Mouse (Mus musculus) heart, embryonic 13.5 days (tissue): ENCODE measurements around the gene Rnf6. TPM values are rescaled to one million over a fixed set of nuclear protein-coding genes. Genes with fewer than 3 reads are reported as not detected.
A peak's percentile ranks its signal among the peaks of the same experiment; 100 is the strongest.

Source experiments
- ATAC-seq: fragments of 200-750 bp; cut with Nextera tagmentation; 2 replicates; pipeline ENCODE4 v1.8.0; 2017; ENCODE audit warnings: moderate TSS enrichment; ENCODE audit not compliant: insufficient number of reproducible peaks, low FRiP score, low TSS enrichment; ENCODE audit errors: extremely low read depth
- H3K27ac ChIP-seq: fragments of 300-500 bp; sonication (generic); replicated peaks from 2 replicates; pipeline ENCODE4 v1.5.1; 2015; ENCODE audit warnings: moderate library complexity, mild to moderate bottlenecking, inconsistent platforms
- H3K27me3 ChIP-seq: fragments of 300-500 bp; sonication (generic); replicated peaks from 2 replicates; pipeline ENCODE4 v1.6.1; 2015; ENCODE audit warnings: mild to moderate bottlenecking, inconsistent platforms
- H3K36me3 ChIP-seq: fragments of 300-500 bp; sonication (generic); 2 replicates; pipeline ENCODE4 v1.6.1; 2015; ENCODE audit warnings: mild to moderate bottlenecking, inconsistent platforms
- H3K4me1 ChIP-seq: fragments of 300-500 bp; sonication (generic); 2 replicates; pipeline ENCODE4 v1.6.1; 2015; ENCODE audit warnings: inconsistent platforms
- H3K4me2 ChIP-seq: fragments of 300-500 bp; sonication (generic); 2 replicates; pipeline ENCODE4 v1.6.1; 2015; ENCODE audit warnings: inconsistent platforms, mild to moderate bottlenecking, moderate library complexity
- H3K4me3 ChIP-seq: fragments of 300-500 bp; sonication (generic); 2 replicates; pipeline ENCODE4 v1.5.1; 2015; ENCODE audit warnings: moderate library complexity, mild to moderate bottlenecking, inconsistent platforms
- H3K9ac ChIP-seq: fragments of 300-500 bp; sonication (generic); 2 replicates; pipeline ENCODE4 v1.6.1; 2015; ENCODE audit warnings: inconsistent platforms, mild to moderate bottlenecking, moderate library complexity
- H3K9me3 ChIP-seq: fragments of 300-500 bp; sonication (generic); 2 replicates; pipeline ENCODE4 v1.6.1; 2016; ENCODE audit warnings: inconsistent platforms
- WGBS: fragments of 180-500 bp; shearing (Covaris S2); methylation state at CpG from one replicate; pipeline ENCODE4 v1.1.7; 2015; ENCODE audit warnings: mixed read lengths; 5-methylcytosine and 5-hydroxymethylcytosine counted together
- polyA plus RNA-seq: library from polyadenylated mRNA; unstranded; fragments of >200 nt; fragmentation: Nextera tagmentation; extraction: Ambion mirVana; gene quantifications from 2 replicates; pipeline ENCODE4 v1.2.1, GENCODE M21; 2015

Gene Rnf6
- polyA plus RNA-seq, result 35.0 and 39.3 TPM in 2 replicates

DNA sequence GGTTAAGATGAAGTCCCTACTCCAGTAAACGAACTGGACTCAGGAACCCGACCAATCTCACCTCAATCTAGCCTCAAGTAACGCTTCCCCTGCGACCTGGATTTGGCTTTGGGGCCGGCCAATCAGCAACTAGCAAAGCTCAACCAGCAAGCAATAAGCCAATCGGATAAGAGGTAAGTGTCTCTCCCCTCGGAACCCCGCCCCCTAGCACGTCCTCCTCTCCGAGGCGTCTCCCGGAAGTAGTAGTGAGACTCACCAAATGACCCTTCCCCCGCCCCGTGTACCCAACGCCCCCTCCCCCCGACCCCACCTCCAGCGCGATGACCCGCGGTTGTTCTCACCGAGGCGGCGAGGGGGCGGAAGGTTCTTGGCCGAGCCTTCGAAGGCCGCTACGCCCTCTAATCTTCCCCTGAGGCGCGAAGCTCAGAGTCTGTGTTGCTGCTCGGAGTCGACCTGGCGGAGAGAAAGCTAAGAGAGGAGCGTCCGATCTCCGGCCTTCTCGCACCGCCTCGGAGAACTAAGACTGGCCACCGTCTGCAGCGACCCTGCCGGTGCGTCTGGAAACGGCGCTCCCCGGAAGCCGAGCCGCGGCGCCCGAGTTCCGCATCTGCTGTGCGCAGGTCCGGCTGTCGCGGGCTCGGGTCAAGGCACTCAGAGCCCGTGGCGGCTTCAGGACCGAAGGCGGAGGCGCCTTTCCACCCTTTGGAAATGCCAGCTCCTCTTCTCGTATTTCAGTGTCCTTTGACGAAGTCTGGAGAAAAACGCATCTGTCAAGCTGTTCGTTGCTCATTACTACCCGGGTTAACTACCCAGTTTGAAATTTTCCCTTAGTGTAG is at the start of gene Rnf6:
Rnf6 (minus strand) TSS at position 677 of the 836 bp plus-strand sequence.
- Histone ChIP-seq H3K4me3 (peak within 1 kb of the TSS; percentile 76), H3K27ac (peak within 1 kb of the TSS; percentile 98), H3K4me2 (peak within 1 kb of the TSS; percentile 84), H3K9ac (peak within 1 kb of the TSS; percentile 92), H3K27me3 (no peaks in the 10 kb centered on the region), H3K9me3 (no peaks in the 10 kb centered on the region), H3K36me3 (peaks cover 39% of the 10 kb centered on the region), H3K4me1 (peaks cover 18% of the 10 kb centered on the region)
- WGBS, result under 1% methylated on average over 67 of the region's 67 CpGs
- ATAC-seq, result peak; percentile 98

DNA sequence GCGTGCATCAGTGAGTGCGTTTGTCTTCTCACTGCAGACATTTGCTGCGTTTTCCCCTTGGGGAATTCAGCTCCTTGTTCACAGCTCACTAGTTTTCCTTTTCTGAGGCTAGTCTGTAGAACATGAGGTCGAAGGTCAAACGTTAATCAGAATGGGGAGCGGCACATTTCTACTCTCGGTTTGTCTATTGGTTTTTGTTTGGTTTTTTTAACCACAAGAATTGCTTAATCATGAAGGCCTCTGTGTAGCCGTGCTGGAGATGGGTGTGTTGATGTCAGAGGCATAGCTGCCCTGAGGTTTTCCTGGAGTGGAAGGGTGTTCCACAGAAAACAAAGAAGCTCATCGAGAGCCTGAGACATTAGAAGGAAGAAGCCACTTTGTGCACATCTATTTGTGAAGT is 49.2 kb upstream of the Rnf6 start:
- Histone ChIP-seq H3K4me3 (no peak overlapping the region), H3K9me3 (no peaks in the 10 kb centered on the region), H3K36me3 (peaks cover 52% of the 10 kb centered on the region), H3K27me3 (no peaks in the 10 kb centered on the region), H3K4me2 (no peak overlapping the region), H3K27ac (no peak overlapping the region), H3K4me1 (peaks cover 8% of the 10 kb centered on the region; the same call in 1 of the 2 replicates), H3K9ac (no peak overlapping the region)
- ATAC-seq, result no peak
- WGBS, result 91% methylated on average over 9 of the region's 9 CpGs

DNA sequence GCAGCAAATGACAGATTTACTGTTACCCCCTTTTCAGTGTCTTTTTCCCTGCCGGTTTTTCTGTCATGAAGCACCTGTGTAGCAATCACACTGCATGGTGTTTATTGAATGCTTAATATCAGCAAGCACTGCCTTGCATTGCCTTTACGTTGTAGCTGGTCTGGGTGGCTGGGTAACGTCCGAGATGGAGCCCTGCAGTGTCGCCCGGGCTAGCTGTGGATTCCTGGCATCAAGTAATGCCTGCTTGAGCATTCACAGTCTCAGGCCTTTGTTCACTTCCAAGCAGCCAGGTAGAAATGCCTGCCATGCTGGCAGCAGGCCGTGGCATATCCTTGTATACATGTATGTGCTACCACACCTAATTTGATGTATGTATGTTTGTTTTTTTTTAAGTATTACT is 46.4 kb upstream of the Rnf6 start:
- H3K9ac ChIP-seq, result no peak overlapping the region
- no peak for ATAC-seq
- H3K4me3 ChIP-seq, result no peak overlapping the region
- no peaks in the 10 kb centered on the region for H3K9me3 ChIP-seq
- H3K4me1 ChIP-seq, result peaks cover 19% of the 10 kb centered on the region
- no peak overlapping the region for H3K27ac ChIP-seq
- WGBS, result 90% methylated on average over 7 of the region's 7 CpGs
- no peak overlapping the region for H3K4me2 ChIP-seq
- H3K27me3 ChIP-seq, result no peaks in the 10 kb centered on the region
- peaks cover 32% of the 10 kb centered on the region for H3K36me3 ChIP-seq

DNA sequence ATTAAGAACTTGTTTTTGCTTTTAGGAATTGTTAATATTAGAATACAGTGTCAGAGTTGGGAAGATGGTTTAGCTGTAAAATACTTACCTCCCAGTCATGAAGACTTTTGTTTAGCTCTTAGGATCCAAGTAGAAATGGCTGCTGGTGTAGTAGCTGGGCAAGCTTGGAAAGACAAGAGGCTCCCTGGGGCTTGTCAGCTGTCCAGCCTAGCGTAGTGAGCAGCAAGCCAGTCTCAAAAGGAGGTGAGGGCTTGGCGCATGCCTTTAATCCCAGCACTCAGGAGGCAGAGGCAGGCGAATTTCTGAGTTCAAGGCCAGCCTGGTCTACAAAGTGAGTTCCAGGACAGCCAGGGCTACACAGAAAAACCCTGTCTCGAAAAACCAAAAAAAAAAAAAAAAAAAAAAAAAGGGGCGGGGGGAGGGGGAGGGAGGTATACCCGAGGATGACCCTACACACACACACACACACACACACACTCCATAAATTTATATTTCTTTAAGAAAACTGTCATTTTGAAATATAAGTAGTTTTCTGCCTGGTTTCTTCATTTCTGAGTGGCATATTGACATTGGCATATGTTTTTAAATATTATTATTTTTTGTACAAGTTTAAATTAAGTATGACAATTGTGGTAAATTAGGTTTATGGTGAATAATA is 44.7 kb upstream of the Rnf6 start:
- Histone ChIP-seq H3K9me3 (no peaks in the 10 kb centered on the region), H3K27ac (no peak overlapping the region), H3K4me1 (peaks cover 19% of the 10 kb centered on the region), H3K36me3 (peaks cover 28% of the 10 kb centered on the region), H3K4me3 (no peak overlapping the region), H3K27me3 (no peaks in the 10 kb centered on the region), H3K4me2 (no peak overlapping the region), H3K9ac (no peak overlapping the region)
- 74% methylated on average over 4 of the region's 6 CpGs for WGBS
- ATAC-seq, result no peak

DNA sequence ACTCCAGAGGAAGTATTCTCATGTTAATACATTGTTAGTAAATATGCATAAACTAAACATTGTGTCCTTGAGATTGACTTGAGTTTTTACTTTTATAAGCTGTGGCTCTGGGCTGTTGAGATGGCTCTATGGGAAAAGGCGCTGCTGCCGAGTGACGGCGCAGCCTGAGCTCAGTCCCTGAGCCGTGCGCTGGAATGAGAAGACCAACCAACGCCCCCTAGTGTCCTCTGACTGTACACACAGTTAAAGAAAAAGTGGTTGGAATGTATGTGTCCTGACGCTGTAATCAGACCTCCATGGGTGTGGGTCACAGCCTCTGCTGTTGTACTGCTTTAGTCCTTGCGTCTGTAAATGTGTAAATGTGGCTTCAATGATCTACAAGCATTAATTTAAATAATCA is 38.6 kb upstream of the Rnf6 start:
- WGBS, result 40% methylated on average over 9 of the region's 9 CpGs

DNA sequence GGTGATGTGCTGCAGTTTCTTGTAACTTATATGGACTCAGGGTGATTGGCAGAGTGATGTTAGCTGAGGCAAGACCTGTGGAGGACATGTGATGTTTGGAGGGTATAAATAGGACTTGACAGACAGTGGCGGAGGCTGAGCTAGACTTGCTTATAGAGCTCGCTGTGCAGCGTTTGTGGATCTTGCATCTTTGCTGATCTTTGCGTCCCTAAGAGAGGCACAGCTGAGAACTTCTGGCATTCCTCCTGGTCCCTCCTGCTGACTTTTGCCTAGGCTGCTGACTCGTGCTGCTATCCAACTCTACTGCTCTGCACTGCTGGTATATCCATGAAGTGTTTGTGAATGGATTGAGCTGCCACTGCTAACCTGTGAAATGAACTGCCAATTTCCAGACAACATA is 32.3 kb upstream of the Rnf6 start:
- no peak overlapping the region for H3K4me3 ChIP-seq
- no peak overlapping the region for H3K4me2 ChIP-seq
- no peaks in the 10 kb centered on the region for H3K27me3 ChIP-seq
- WGBS, result 73% methylated on average over 5 of the region's 5 CpGs
- H3K27ac ChIP-seq, result no peak overlapping the region
- peaks cover 34% of the 10 kb centered on the region for H3K4me1 ChIP-seq
- no peak overlapping the region for H3K9ac ChIP-seq
- ATAC-seq, result no peak
- H3K9me3 ChIP-seq, result 0 out of 2 replicates have a peak, but pooled peaks cover under 1% of the 10 kb centered on the region
- H3K36me3 ChIP-seq, result peaks cover 10% of the 10 kb centered on the region

More for the DNA sequence above, 38.6 kb upstream of the Rnf6 start:
- Histone ChIP-seq H3K27ac (no peak overlapping the region), H3K4me3 (no peak overlapping the region), H3K9ac (no peak overlapping the region), H3K36me3 (peaks cover 28% of the 10 kb centered on the region), H3K4me1 (peaks cover 9% of the 10 kb centered on the region), H3K27me3 (no peaks in the 10 kb centered on the region), H3K4me2 (no peak overlapping the region), H3K9me3 (peaks cover 4% of the 10 kb centered on the region; the same call in 1 of the 2 replicates)
- no peak for ATAC-seq

DNA sequence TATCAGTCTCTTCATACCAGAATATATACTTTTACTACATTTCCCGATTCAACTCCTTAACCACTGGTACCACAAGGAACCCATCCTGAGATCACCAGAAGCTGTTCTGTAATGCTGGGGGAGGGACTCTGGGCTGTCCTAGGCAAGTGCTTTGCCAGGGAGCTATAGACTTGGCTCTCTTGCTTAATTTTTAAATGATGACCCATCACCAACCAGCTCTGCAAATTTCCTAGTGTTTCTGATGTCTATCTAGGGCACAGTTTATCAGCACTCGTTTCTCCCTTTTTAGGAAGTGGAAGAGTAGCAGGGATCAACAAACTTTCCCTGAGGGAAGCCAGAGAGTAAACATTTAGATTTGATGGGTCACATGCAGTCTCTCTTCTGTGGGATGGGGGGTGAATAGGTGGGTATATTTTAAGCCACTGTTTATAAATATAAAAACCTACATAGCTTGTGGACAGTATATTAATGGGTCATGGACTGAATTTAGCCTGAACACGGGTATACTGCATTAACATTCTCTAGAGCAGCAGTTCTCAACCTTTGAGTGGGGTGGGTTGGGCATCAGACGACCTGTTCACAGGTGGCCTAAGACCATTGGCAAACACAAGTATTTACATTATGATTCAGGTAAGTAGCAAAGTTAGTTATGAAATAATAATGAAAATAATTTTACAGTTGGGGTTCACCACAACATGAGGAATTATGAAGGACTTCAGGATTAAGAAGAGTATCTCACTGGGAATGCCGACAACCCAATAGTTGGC is 30.5 kb upstream of the Rnf6 start:
- Histone ChIP-seq H3K9ac (no peak overlapping the region), H3K4me3 (no peak overlapping the region), H3K36me3 (peaks cover 4% of the 10 kb centered on the region; the same call in 1 of the 2 replicates), H3K27ac (no peak overlapping the region), H3K4me1 (peaks cover 45% of the 10 kb centered on the region), H3K4me2 (no peak overlapping the region), H3K27me3 (no peaks in the 10 kb centered on the region), H3K9me3 (no peaks in the 10 kb centered on the region)
- ATAC-seq, result no peak
- WGBS, result 70% methylated on average over 5 of the region's 5 CpGs

DNA sequence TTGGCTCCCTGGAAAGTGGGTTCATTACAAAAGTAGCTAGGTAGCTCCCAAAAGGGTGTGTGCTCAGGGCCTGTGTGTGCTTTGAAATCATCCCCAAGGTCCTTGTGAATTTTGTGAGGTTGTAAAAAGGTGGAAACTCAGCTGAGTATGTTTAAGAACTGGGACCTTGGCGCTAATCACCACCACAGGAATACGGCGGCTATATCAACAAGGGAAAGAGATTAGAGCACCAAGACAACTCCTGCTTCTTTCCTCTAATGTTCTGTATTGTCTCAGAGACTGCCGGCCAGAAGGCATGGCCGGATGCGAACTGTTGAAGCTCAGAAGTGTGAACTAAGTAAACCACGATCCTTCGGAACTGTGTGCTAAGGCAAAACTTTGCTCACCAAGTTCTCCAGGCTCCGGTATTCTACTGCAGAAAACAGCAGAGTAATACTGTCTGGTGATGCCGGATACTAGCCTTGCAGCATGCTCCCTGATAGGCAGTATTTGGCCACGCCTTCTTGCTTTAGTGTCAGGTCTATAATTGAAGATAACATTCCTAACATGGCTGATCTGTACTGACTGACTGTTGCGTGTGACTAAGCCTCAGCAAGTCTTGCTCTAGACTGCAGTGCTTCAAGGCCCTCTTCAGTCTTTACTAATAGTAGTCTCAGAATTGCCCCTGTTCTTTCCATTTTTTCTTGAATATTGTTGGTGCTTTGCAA is 29.2 kb upstream of the Rnf6 start:
- Histone ChIP-seq H3K4me2 (peak overlapping the region; percentile 43), H3K27me3 (no peaks in the 10 kb centered on the region), H3K9ac (0 out of 2 replicates have a peak overlapping the region, but pooled peaks have one; percentile 21), H3K27ac (peak overlapping the region; percentile 46), H3K4me1 (peaks cover 48% of the 10 kb centered on the region), H3K4me3 (0 out of 2 replicates have a peak overlapping the region, but pooled peaks have one; percentile 15), H3K36me3 (0 out of 2 replicates have a peak, but pooled peaks cover 3% of the 10 kb centered on the region), H3K9me3 (no peaks in the 10 kb centered on the region)
- WGBS, result 28% methylated on average over 12 of the region's 12 CpGs
- ATAC-seq, result no peak; the same call in 1 of the 2 replicates

DNA sequence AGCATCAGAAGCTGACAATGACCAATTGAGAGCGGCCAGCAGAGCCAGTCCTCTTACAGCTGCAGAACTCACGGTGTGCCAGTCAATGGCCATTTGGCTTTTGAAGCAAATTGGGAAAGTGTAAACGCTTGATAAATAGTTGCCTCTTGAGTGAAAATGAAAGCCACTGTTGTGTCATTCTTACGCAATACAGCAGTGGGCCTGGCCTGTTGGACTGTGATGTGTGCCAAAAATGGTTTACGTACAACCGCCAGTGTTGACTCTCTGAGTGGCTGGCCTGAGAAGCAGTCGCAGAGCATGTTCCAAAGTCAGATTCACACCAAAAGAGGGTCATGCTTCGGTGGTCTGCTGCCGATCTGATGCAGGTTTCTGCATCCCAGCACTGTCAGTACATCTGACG is 27.4 kb upstream of the Rnf6 start:
- no peaks in the 10 kb centered on the region for H3K9me3 ChIP-seq
- 82% methylated on average over 10 of the region's 10 CpGs for WGBS
- no peak overlapping the region for H3K27ac ChIP-seq
- H3K36me3 ChIP-seq, result no peaks in the 10 kb centered on the region
- no peak overlapping the region for H3K4me3 ChIP-seq
- H3K4me2 ChIP-seq, result no peak overlapping the region
- no peaks in the 10 kb centered on the region for H3K27me3 ChIP-seq
- H3K9ac ChIP-seq, result no peak overlapping the region
- ATAC-seq, result no peak
- peaks cover 52% of the 10 kb centered on the region for H3K4me1 ChIP-seq

DNA sequence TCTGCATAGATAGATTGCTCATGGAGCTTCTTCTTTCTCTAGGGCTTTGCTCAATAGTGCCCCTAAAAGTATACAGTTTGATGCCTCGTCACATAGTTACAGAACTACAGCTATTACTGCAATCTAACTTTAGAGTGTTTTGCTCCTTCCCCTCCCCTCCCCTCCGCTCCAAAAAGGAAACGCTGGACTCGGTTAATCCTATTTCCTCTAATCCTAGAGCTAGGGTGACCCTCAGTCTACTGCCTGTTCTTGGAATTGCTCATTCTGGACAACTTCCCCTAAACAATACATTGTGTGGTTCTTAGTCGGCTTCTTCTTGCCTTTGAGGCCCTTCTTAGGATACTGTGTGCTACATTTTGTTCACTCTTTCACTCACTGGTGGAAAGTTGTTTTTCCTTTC is 26.4 kb upstream of the Rnf6 start:
- H3K27ac ChIP-seq, result no peak overlapping the region
- no peaks in the 10 kb centered on the region for H3K9me3 ChIP-seq
- H3K4me1 ChIP-seq, result peaks cover 56% of the 10 kb centered on the region
- ATAC-seq, result no peak
- no peaks in the 10 kb centered on the region for H3K36me3 ChIP-seq
- no peak overlapping the region for H3K9ac ChIP-seq
- H3K4me2 ChIP-seq, result no peak overlapping the region
- H3K27me3 ChIP-seq, result no peaks in the 10 kb centered on the region
- no peak overlapping the region for H3K4me3 ChIP-seq
- WGBS, result 49% methylated on average over 5 of the region's 5 CpGs
